9 mouse cellular contexts compared by ENCODE assay signal in the genomic region with DNA sequence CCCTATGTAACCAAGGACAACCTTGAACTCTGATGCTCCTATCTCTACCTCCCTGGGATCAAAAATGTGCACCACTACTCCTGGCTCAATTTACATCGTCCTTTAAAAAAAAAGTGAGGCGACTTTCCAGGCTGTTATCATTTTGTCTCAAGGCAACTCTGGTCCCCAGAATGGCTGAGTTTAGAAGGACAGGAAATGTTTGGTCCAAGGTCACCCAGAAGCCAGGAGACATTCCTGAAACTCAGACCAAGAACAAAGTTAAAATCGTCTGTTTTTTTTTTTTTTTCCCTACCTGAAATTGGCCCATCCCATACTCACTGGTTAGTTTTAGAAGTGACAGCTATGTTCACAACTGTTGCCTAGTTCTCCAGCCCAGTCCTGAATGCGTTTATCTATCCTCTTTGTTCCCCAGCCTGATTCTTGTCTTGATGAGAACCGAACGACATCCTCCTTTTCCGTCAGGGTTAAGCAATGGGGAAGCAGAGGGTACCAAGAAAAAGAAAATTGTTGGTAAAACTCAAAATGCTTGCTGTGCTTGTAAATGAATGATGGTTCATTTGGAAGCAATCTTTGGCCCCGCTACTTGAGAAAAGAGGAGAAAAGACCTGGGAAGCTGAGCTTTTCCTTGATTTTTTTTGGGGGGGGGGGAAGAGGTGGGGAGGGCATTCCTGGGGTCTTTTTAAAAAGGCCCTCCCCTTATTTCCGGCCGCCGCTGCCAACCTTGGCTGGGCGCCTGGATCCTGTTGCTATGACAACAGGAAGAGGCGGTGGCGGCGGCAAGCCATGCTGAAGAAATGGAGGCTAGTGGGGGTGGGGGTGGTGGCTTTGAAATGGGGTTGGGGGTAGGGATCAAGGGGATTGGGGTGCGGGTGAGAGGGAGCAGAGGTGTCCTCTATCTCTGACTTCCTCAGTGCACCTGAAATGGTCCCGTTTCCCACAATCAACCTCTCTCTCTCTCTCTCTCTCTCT. TPM values are rescaled to one million over a fixed set of nuclear protein-coding genes. Genes with fewer than 3 reads are reported as not detected.
DNase-seq lines count a peak whose midpoint lies in the region; ATAC-seq and TF ChIP-seq lines count a peak whose summit lies in the region.
"Had no signal": no experiment of that assay in that cellular context is flagged by ENCODE, and none has a peak within 500 bp of the region (broad histone marks: within the 10 kb centered on the region; RNA-seq: fewer than 3 reads in every experiment).

No protein-coding gene starts in this region.

- H3K4me2 ChIP-seq in forebrain, embryonic 12.5 days = peak overlapping the region; percentile 69
- H3K4me2 ChIP-seq in hindbrain, embryonic 13.5 days = peak overlapping the region; percentile 76
- H3K4me2 ChIP-seq in midbrain, embryonic 11.5 days = peak overlapping the region; percentile 63
- H3K4me2 ChIP-seq in stomach, postnatal 0 days (replicated peaks; ENCODE audit: low read depth) = peak overlapping the region; percentile 40; the same call in 1 of the 2 replicates

- peak; percentile 73 for ATAC-seq in forebrain, embryonic 12.5 days (ENCODE audit: low FRiP score)
- peak; percentile 32; the same call in 1 of the 2 replicates for ATAC-seq in hindbrain, embryonic 13.5 days (ENCODE audit: low FRiP score)
- peak; percentile 67 for ATAC-seq in midbrain, embryonic 11.5 days (ENCODE audit: low FRiP score)
- no peak for ATAC-seq in stomach, postnatal 0 days (ENCODE audit: low FRiP score, low TSS enrichment)

- no peaks in the 10 kb centered on the region for H3K27me3 ChIP-seq in forebrain, embryonic 12.5 days
- no peaks in the 10 kb centered on the region for H3K27me3 ChIP-seq in hindbrain, embryonic 13.5 days
- H3K27me3 ChIP-seq in midbrain, embryonic 11.5 days (ENCODE audit: control insufficient read depth, insufficient read depth, low read length) = no peaks in the 10 kb centered on the region
- H3K27me3 ChIP-seq in stomach, postnatal 0 days (ENCODE audit: control insufficient read depth, insufficient read depth, low read length) = no peaks in the 10 kb centered on the region

- 5% methylated on average over 14 of the region's 17 CpGs for WGBS in forebrain, embryonic 12.5 days
- WGBS in hindbrain, embryonic 13.5 days = 4% methylated on average over 15 of the region's 17 CpGs
- 4% methylated on average over 17 of the region's 17 CpGs for WGBS in midbrain, embryonic 11.5 days
- 2% methylated on average over 16 of the region's 17 CpGs for WGBS in stomach, postnatal 0 days

- in situ Hi-C loops in ES-E14 (cut with MboI; ENCODE audit: low sequenced_read_pairs in 2 of 2, unreplicated experiment in 2 of 2) = no loop called here

- no peak for DNase-seq in ES-E14 (ENCODE audit: low read depth, low spot score)
- DNase-seq in brain, adult 2 months (ENCODE audit: low read depth, low spot score) = peak; percentile 82
- DNase-seq in layer of hippocampus, postnatal 25 days (ENCODE audit: extremely low spot score in 1 of 2, low spot score in 1 of 2) = peak; percentile 83 to 94
- DNase-seq in midbrain, embryonic 11.5 days (ENCODE audit: low spot score, missing footprints) = peak; percentile 91
- DNase-seq in stomach, postnatal 0 days (ENCODE audit: low spot score) = no peak
- DNase-seq in urinary bladder, adult 2 months (ENCODE audit: low spot score) = no peak

- no peaks in the 10 kb centered on the region; the same call in 1 of the 2 replicates for H3K36me3 ChIP-seq in ES-E14 (ENCODE audit: control insufficient read depth, insufficient read depth, low read length, poor library complexity, severe bottlenecking)
- H3K36me3 ChIP-seq in forebrain, embryonic 12.5 days (replicated peaks) = peaks cover 9% of the 10 kb centered on the region
- peaks cover 8% of the 10 kb centered on the region for H3K36me3 ChIP-seq in hindbrain, embryonic 13.5 days
- peaks cover 4% of the 10 kb centered on the region for H3K36me3 ChIP-seq in midbrain, embryonic 11.5 days (ENCODE audit: control insufficient read depth, insufficient read depth, low read length)
- H3K36me3 ChIP-seq in stomach, postnatal 0 days (ENCODE audit: control insufficient read depth, insufficient read depth, low read length) = no peaks in the 10 kb centered on the region

- no peak overlapping the region for H3K9ac ChIP-seq in ES-E14 (ENCODE audit: insufficient read depth, low read depth, low read length, poor library complexity, severe bottlenecking)
- peak overlapping the region; percentile 59 for H3K9ac ChIP-seq in forebrain, embryonic 12.5 days
- peak overlapping the region; percentile 75; the same call in 1 of the 2 replicates for H3K9ac ChIP-seq in hindbrain, embryonic 13.5 days
- H3K9ac ChIP-seq in midbrain, embryonic 11.5 days (ENCODE audit: low read length) = peak overlapping the region; percentile 53; the same call in 1 of the 2 replicates
- no peak overlapping the region for H3K9ac ChIP-seq in stomach, postnatal 0 days (ENCODE audit: low read length)

- peaks cover 5 to 13% of the 10 kb centered on the region in 2 experiments; a peak in 3 of 4 replicates for H3K4me1 ChIP-seq in ES-E14 (ENCODE audit: control insufficient read depth in 2 of 2, insufficient read depth in 2 of 2, low read length in 2 of 2, poor library complexity in 1 of 2)
- H3K4me1 ChIP-seq in forebrain, embryonic 12.5 days = peaks cover 31% of the 10 kb centered on the region
- peaks cover 56% of the 10 kb centered on the region for H3K4me1 ChIP-seq in hindbrain, embryonic 13.5 days (replicated peaks)
- peaks cover 10% of the 10 kb centered on the region for H3K4me1 ChIP-seq in midbrain, embryonic 11.5 days (ENCODE audit: control insufficient read depth, insufficient read depth, low read length)
- no peaks in the 10 kb centered on the region for H3K4me1 ChIP-seq in stomach, postnatal 0 days (replicated peaks; ENCODE audit: control insufficient read depth, insufficient read depth)

- peak overlapping the region; percentile 12; the same call in 1 of the 2 replicates for H3K27ac ChIP-seq in ES-E14 (ENCODE audit: insufficient read depth, low read depth, low read length, poor library complexity, severe bottlenecking)
- H3K27ac ChIP-seq in forebrain, embryonic 12.5 days = peak overlapping the region; percentile 71
- H3K27ac ChIP-seq in hindbrain, embryonic 13.5 days = peak overlapping the region; percentile 44; the same call in 1 of the 2 replicates
- H3K27ac ChIP-seq in midbrain, embryonic 11.5 days (ENCODE audit: low read depth, low read length) = no peak overlapping the region
- no peak overlapping the region for H3K27ac ChIP-seq in stomach, postnatal 0 days (replicated peaks)

- H3K4me3 ChIP-seq in ES-E14 (ENCODE audit: insufficient read depth in 1 of 2, low read depth in 1 of 2, low read length in 2 of 2, poor library complexity in 1 of 2, severe bottlenecking in 1 of 2) = peak overlapping the region in 1 of 2 experiments; percentile 17; a peak in 1 of 4 replicates
- peak overlapping the region; percentile 47 for H3K4me3 ChIP-seq in forebrain, embryonic 12.5 days (replicated peaks)
- peak overlapping the region; percentile 52 for H3K4me3 ChIP-seq in hindbrain, embryonic 13.5 days
- H3K4me3 ChIP-seq in midbrain, embryonic 11.5 days (ENCODE audit: low read depth, low read length) = peak overlapping the region; percentile 33
- H3K4me3 ChIP-seq in stomach, postnatal 0 days (ENCODE audit: low read depth, low read length) = no peak overlapping the region
- H3K4me3 ChIP-seq: myocyte had no signal

- TF ChIP-seq CTCF in stomach, postnatal 0 days (IDR thresholded peaks at IDR 0.05; ENCODE audit: low read depth) = no peak

- no peaks in the 10 kb centered on the region for H3K9me3 ChIP-seq in ES-E14 (ENCODE audit: control insufficient read depth, insufficient read depth, low read depth, low read length)
- no peaks in the 10 kb centered on the region for H3K9me3 ChIP-seq in forebrain, embryonic 12.5 days
- H3K9me3 ChIP-seq in hindbrain, embryonic 13.5 days = no peaks in the 10 kb centered on the region
- H3K9me3 ChIP-seq in midbrain, embryonic 11.5 days (ENCODE audit: control insufficient read depth, low read length) = no peaks in the 10 kb centered on the region
- H3K9me3 ChIP-seq in stomach, postnatal 0 days (ENCODE audit: control insufficient read depth, low read length) = no peaks in the 10 kb centered on the region

- no peak for TF ChIP-seq EP300 in stomach, postnatal 0 days (optimal IDR thresholded peaks at IDR 0.05)

TF ChIP-seq in ES-E14, 5 proteins besides CTCF, POLR2A, EP300 and RAD21:
- TF ChIP-seq ZC3H11A (IDR thresholded peaks at IDR 0.05; ENCODE audit: borderline replicate concordance, low read depth, low read length) (no peak), ZNF384 (IDR thresholded peaks at IDR 0.05; ENCODE audit: low read depth, low read length) (peak; percentile 54; the same call in 1 of the 2 replicates), CHD2 (IDR thresholded peaks at IDR 0.05; ENCODE audit: low read depth, low read length) (no peak), MAFK (IDR thresholded peaks at IDR 0.05; ENCODE audit: insufficient read depth, low read depth, low read length) (no peak)

RNA-seq across cellular contexts. Expression of a gene that starts 0.8 kb away (rescaled TPM):
- total RNA-seq in ES-E14 (2012; rRNA removed) = 7.8 and 9.8 TPM in 2 replicates
- 6.3 and 8.2 TPM in 2 replicates for polyA plus RNA-seq in forebrain, embryonic 12.5 days (2016; fragmentation: Nextera tagmentation; extraction: Ambion mirVana)
- polyA plus RNA-seq in hindbrain, embryonic 13.5 days (2015; fragmentation: Nextera tagmentation; extraction: Ambion mirVana) = 12.4 and 12.9 TPM in 2 replicates
- 100 to 1,000 TPM; 380 to 428 TPM for total RNA-seq in layer of hippocampus, postnatal 25 days (2021)
- 4.0 and 4.7 TPM in 2 replicates for polyA plus RNA-seq in midbrain, embryonic 11.5 days (2014; fragmentation: Nextera tagmentation; extraction: Ambion mirVana)
- 0.29 and 0.35 TPM in 2 replicates for polyA plus RNA-seq in stomach, postnatal 0 days (2015; fragmentation: Nextera tagmentation; extraction: Ambion mirVana)
- polyA plus RNA-seq in urinary bladder, adult 2 months (2012; rRNA removed) = 0.15 TPM in 1 of 2 replicates, not detected in the other

RNA-seq across cellular contexts. Expression of a gene that starts 34.3 kb away (rescaled TPM):
- total RNA-seq in ES-E14 (2012; rRNA removed) = 5.8 and 6.1 TPM in 2 replicates
- 0.10 and 0.22 TPM in 2 replicates for polyA plus RNA-seq in forebrain, embryonic 12.5 days (2016; fragmentation: Nextera tagmentation; extraction: Ambion mirVana)
- 0.13 and 0.16 TPM in 2 replicates for polyA plus RNA-seq in hindbrain, embryonic 13.5 days (2015; fragmentation: Nextera tagmentation; extraction: Ambion mirVana)
- 1 to 10 TPM; 1.3 to 2.2 TPM for total RNA-seq in layer of hippocampus, postnatal 25 days (2021)
- polyA plus RNA-seq in midbrain, embryonic 11.5 days (2014; fragmentation: Nextera tagmentation; extraction: Ambion mirVana) = not detected in 2 replicates
- 0.22 and 0.39 TPM in 2 replicates for polyA plus RNA-seq in stomach, postnatal 0 days (2015; fragmentation: Nextera tagmentation; extraction: Ambion mirVana)
- polyA plus RNA-seq in urinary bladder, adult 2 months (2012; rRNA removed) = not detected in 2 replicates

RNA-seq across cellular contexts. Expression of a gene that starts 57.0 kb away (rescaled TPM):
- total RNA-seq in ES-E14 (2012; rRNA removed) = 14.4 and 16.0 TPM in 2 replicates
- 3.9 and 4.0 TPM in 2 replicates for polyA plus RNA-seq in forebrain, embryonic 12.5 days (2016; fragmentation: Nextera tagmentation; extraction: Ambion mirVana)
- polyA plus RNA-seq in hindbrain, embryonic 13.5 days (2015; fragmentation: Nextera tagmentation; extraction: Ambion mirVana) = 4.3 and 4.7 TPM in 2 replicates
- total RNA-seq in layer of hippocampus, postnatal 25 days (2021) = 100 to 1,000 TPM; 140 TPM
- polyA plus RNA-seq in midbrain, embryonic 11.5 days (2014; fragmentation: Nextera tagmentation; extraction: Ambion mirVana) = 4.2 and 4.4 TPM in 2 replicates
- polyA plus RNA-seq in stomach, postnatal 0 days (2015; fragmentation: Nextera tagmentation; extraction: Ambion mirVana) = 0.69 and 0.79 TPM in 2 replicates
- 11.8 and 21.5 TPM in 2 replicates for polyA plus RNA-seq in urinary bladder, adult 2 months (2012; rRNA removed)

Comparison
In these comparisons a context has a peak if more than half of its experiments do, and no peak if none do; other contexts are left out.
1. DNase-seq: peak in brain, adult 2 months (single experiment), layer of hippocampus, postnatal 25 days (2 of 2) and midbrain, embryonic 11.5 days (single experiment); none in ES-E14 (single experiment), stomach, postnatal 0 days (single experiment) and urinary bladder, adult 2 months (single experiment).
2. H3K27ac ChIP-seq: peak in ES-E14 (single experiment), forebrain, embryonic 12.5 days (single experiment) and hindbrain, embryonic 13.5 days (single experiment); none in midbrain, embryonic 11.5 days (single experiment) and stomach, postnatal 0 days (single experiment).
3. H3K9ac ChIP-seq: peak in forebrain, embryonic 12.5 days (single experiment), hindbrain, embryonic 13.5 days (single experiment) and midbrain, embryonic 11.5 days (single experiment); none in ES-E14 (single experiment) and stomach, postnatal 0 days (single experiment).
4. Peak in every context shown above with its lines, with median percentiles within 50 percentile points of each other: H3K4me2 ChIP-seq.